Mouse (Mus musculus): Measurements from ENCODE around the gene Dll3. TPM values are rescaled to one million over a fixed set of nuclear protein-coding genes. Genes with fewer than 3 reads are reported as not detected.
"Not testable (repeated sequence)": the region's sequence is repeated elsewhere in the genome, so short reads cannot be mapped to it uniquely, and the experiment has no call there.

Gene Dll3
- total RNA-seq, 2 experiments from 2014 or later: 6.9 to 8.1 TPM

DNA sequence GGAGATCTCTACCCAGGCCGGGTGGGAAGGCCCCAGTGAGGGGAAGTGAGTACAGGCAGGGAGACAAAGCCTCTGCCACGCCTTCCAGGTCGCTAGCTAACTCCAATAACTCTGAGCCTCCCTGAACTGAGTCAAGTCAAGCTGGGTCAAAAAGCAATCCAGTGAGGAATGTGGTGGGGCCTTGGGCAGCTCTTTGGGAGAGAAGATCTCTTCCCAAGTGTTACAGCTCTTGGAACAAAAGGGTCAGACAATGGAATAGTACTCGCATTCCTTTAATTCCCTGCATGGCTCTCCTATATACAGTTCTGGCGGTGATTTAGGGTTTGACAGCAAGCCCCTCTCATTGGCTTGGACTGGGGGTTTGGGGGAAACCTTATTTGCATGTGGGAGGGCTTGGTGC, 39.2 kb downstream of the Dll3 start:
- no peak for DNase-seq
- intact Hi-C loops (cut with DNase I): no loop called here

DNA sequence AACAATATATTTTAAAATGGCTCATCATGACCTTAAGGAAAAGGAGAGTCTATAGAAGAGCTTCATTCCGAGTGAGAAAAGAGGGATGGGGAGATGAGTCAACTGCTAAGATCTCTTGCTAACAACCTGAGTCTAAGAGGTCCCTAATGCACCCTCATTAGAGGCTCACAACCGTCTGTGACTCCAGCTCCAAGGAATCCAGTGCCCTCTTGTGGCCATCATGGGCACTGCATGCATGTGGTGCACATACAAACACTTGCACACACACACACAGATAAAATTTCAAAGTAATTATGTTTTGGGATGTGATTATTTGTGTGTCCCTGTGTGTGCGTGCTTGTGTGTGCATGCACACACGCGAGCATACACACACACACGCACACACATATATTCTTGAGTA, 46.6 kb downstream of the Dll3 start:
- intact Hi-C loops (cut with DNase I): no loop called here
- DNase-seq: no peak

DNA sequence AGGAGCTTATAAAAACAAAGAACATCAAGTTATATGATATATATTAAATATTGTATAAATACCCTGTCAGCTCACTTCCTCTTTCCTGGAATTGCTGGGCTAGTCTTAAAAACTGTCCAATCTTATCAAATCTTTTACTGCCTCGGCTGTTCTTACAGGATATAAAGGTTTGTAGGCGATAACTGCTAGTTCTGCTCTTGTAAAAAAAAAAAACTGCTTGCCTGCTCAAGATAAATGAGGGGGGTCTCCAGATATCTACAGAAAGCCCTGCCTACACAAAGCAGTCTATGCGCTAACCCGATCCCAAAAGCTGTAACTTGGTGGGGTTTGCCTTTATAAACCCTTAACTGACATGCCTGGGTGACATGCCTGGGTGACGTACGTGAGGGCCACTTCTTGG, 47.4 kb downstream of the Dll3 start:
- DNase-seq: no peak
- intact Hi-C loops (cut with DNase I): no loop called here

DNA sequence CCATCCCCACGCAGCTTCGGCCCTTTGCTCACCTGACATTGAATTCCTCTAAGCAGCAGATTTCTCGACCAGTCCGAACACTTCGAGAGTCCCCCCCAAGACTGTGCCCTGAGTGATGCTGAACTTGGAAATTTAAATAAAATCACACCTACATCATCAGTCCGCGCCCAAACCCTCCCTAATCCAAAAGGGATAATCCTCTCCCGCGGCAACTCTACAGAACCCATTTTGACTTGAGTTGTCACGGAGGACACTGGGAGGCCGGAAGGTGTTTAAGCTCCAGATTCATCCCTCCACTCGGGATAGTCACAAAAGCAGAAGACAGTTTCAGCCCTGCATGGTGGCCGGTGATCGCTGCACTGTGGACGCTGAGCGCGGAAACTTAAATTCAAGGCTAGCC, 50.1 kb downstream of the Dll3 start:
- intact Hi-C loops (cut with DNase I): no loop called here
- no peak for DNase-seq

DNA sequence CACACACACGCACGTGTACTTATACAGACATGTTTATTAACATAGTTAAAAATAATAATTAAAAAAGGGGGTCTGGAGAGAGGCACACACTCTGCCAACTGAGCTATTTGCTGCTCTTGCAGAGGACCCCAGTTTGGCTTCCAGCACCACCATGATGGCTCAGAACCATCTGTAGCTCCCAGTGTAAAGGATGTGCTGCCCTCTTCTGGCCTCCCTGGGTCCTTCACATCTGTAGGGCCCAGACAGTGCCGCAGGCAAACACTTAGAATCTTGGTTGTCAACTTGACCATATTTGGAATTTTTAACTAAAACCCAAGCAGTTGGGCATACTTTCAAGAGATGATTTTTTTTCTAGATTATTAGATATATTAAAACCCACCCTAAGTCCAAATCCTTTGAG, 53.1 kb downstream of the Dll3 start:
- intact Hi-C loops (cut with DNase I): no loop called here
- DNase-seq: no peak

DNA sequence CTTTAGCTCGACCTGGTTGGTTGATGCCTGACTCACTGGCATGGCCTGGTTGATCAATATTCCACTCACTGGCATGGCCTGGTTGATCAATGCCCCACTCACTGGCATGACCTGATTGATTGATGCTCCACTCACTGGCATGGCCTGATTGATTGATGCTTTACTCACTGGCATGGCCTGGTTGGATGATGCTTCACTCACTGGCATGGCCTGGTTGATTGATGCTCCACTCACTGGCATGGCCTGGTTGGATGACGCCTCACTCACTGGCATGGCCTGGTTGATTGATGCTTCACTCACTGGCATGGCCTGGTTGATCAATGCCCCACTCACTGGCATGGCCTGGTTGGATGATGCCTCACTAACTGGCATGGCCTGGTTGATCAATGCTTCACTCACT, 58.1 kb downstream of the Dll3 start:
- intact Hi-C loops (cut with DNase I); DNase-seq: not testable (repeated sequence)

Other genes starting within 250 kb of the Dll3 start
- gene Fcgbp, start 231.0 kb downstream of the Dll3 start, total RNA-seq (2021): under 1 TPM in 1 of 2 experiments, not detected in 1; 0.10 TPM
- gene 9530053A07Rik, start 172.8 kb downstream of the Dll3 start, total RNA-seq (2021): not detected
- gene Fbl, start 132.5 kb downstream of the Dll3 start, total RNA-seq (2021): 100 to 1,000 TPM; 113 to 121 TPM
- 10 to 100 TPM; 27.9 TPM for gene Dyrk1b, start 122.8 kb downstream of the Dll3 start, total RNA-seq (2021)
- gene Eid2, start 34.4 kb downstream of the Dll3 start, total RNA-seq (2021): 10 to 100 TPM; 73.3 to 78.0 TPM
- gene Eid2b, start 24.5 kb downstream of the Dll3 start, total RNA-seq (2021): 10 to 100 TPM; 44.2 to 46.9 TPM
- gene Selenov, start 11.1 kb downstream of the Dll3 start, total RNA-seq (2021): 1 to 10 TPM; 1.1 to 1.3 TPM
- gene Timm50, start 9.8 kb upstream of the Dll3 start, total RNA-seq (2021): 10 to 100 TPM; 59.7 to 66.7 TPM
- 100 to 1,000 TPM; 111 TPM for gene Supt5, start 36.5 kb upstream of the Dll3 start, total RNA-seq (2021)
- 100 to 1,000 TPM; 913 to 959 TPM for gene Rps16, start 48.4 kb upstream of the Dll3 start, total RNA-seq (2021)
- gene Plekhg2, start 70.4 kb upstream of the Dll3 start, total RNA-seq (2021): 10 to 100 TPM; 25.0 to 33.3 TPM
- 1 to 10 TPM; 1.9 to 2.3 TPM for gene Zfp36, start 78.0 kb upstream of the Dll3 start, total RNA-seq (2021)
- gene Med29, start 90.5 kb upstream of the Dll3 start, total RNA-seq (2021): 10 to 100 TPM; 18.6 to 19.7 TPM
- 10 to 100 TPM; 77.7 to 86.8 TPM for gene Paf1, start 90.7 kb upstream of the Dll3 start, total RNA-seq (2021)
- 1 to 10 TPM; 2.5 to 3.3 TPM for gene Gmfg, start 135.2 kb upstream of the Dll3 start, total RNA-seq (2021)
- gene Lrfn1, start 149.7 kb upstream of the Dll3 start, total RNA-seq (2021): 100 to 1,000 TPM; 125 TPM
- not detected for gene Ifnl2, start 208.2 kb upstream of the Dll3 start, total RNA-seq (2021)
- gene Ifnl3, start 220.6 kb upstream of the Dll3 start, total RNA-seq (2021): not detected
- not detected for gene Sycn, start 238.6 kb upstream of the Dll3 start, total RNA-seq (2021)
- gene Nccrp1, start 245.0 kb upstream of the Dll3 start, total RNA-seq (2021): not detected